Mouse (Mus musculus): Measurements from ENCODE around the gene Cdkal1.

Cdkal1 gene

DNA sequence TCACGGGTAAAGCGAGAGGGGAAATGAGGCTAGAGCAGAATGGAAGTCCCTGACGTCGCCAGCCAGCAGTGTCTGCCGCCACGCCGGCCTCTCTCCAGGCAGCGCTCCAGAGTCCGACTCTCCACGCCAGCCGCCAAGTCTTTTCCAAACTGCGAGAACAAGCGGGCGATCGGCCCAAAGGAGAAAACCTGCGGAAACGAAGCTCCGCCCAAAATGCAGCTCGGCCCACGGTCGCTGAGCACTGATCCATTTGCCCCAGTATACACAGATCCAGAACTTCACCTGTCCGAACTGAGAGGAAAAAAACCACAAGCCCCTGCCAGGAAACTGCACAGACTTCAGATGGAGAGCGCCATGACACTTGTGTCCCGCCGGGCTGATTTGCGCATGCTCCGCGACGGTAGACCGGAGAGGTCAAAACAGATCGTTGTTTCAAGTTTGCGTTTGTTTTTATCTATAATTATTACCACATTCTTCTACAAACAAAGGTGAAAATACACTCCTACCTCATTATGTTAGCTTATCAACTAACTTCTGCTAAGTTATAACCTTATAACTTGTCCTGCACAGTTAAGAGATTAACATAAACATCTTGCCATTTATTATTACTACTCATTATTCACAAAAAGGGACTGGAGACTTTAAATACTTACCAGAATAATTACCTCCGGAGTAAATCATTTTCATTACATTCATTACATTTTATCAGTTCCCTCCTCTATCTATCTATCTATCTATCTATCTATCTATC lies at the start of gene Cdkal1:
Cdkal1 (minus strand) TSS at position 394 of the 751 bp plus-strand sequence.
- DNase-seq (ENCODE audit: low spot score) = peak; percentile 81

DNA sequence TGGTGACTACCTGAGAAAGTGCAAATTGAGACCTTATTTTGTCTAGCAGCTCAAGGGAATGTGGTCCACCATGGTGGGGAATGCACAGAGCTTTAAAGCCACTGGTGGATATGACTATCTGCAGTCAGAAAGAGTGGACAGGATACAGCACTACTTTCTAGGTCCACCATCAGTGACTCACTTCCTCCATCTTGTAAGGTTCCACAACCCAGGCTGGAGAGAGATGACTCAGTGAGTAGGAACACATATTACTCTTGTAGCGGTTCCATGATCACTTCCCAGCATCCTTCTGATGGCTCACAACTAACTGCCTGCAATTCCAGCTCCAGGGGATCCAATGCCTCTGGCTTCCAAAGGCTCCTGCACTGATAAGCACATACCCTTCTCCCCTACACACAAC lies 47.9 kb upstream of the Cdkal1 start:
- DNase-seq (ENCODE audit: low spot score) = no peak

DNA sequence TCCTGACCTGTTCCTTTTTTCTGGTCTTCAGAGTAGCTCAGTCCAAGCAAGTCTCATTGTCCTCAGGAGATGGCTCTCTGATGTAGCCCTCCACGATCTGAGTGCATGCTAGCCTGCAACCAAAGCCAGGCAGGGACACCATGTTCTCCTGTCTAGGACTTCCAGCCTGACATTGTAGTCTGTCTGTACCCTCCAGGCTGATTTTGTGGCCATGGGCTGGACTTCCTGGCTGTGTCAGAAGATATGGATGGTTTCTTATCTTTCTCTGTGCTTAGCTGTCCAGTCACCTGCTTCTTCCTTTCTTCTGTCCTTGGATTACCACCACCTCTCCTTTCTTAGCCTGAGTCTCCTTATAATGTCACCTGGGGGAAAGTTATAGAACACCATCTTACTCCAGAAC lies 47.2 kb upstream of the Cdkal1 start:
- no peak for DNase-seq (ENCODE audit: low spot score)

DNA sequence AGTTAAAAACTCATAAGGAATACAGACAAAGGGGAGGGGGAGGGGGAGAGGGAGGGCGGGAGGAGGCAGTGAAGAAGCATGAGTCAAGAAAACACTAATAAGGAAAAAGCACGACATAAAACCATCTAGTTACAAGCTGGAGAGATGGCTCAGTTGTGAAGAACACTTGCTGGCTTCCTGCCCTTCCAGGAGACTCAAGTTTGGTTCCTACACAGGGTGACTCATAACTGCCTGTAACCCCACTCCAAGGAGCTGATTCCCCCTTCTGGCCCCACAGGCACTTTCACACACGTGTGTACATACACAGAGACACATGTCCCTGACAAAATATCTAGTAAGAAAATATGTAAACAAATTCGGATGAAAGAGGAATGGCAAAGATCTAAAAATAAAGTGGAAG lies 46.2 kb upstream of the Cdkal1 start:
- no peak for DNase-seq (ENCODE audit: low spot score)

DNA sequence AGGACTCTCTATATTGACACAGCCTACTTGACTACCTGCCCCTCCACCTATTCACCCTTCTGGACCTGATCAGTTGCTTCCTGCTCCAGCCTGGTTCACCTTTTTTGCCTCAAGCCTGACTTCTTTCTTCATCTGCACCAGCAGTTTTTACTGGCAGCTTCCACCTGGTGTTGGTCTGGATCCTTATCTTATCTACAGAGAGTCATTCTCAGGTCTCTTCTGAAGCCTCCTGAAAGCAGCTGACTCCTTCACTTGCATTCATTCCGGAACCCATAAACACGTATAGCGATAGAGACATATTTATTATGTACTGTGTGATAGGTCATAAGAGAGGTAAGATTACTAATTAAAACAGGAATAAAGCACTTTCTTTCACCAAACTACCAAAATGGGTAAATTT lies 11.3 kb upstream of the Cdkal1 start:
- no peak for DNase-seq (ENCODE audit: low spot score)

DNA sequence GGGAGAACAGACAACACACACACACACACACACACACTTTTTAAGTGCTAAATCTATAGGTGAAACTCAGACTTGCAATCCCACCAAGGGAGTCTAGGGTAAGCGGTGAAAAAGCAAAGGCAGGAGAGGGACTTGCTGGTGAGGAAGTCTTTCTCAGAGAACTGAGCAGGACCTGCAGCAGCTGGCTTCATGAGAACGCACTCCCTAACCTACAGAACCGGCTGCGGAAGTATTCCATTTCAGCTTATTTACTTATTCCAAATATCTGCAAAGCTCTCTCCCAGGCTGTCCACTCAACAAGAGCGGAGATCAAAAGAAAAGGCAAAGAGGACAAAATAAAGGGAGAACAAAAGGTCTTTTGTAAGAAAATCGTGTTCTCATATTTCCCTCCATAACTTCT lies 8.9 kb upstream of the Cdkal1 start:
- no peak for DNase-seq (ENCODE audit: low spot score)

DNA sequence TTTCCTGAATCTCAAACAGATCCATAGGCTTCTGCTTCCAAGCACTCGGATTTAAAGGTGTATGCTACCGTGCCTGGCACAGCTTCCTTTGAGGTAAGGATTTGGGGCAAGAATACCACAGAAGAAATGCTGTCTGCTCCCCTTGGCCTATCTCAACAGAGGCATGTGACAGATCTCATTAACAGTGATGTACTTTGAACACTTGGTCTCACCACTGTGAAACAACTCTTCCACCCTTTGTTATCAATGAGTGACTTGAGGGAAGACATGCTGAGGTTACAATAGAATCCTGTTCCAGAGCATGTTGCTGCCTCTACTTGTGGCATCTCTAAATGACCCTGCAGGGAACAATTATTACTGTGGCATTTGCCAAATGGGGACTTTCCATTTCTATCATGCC lies 4.6 kb upstream of the Cdkal1 start:
- DNase-seq (ENCODE audit: low spot score) = no peak

DNA sequence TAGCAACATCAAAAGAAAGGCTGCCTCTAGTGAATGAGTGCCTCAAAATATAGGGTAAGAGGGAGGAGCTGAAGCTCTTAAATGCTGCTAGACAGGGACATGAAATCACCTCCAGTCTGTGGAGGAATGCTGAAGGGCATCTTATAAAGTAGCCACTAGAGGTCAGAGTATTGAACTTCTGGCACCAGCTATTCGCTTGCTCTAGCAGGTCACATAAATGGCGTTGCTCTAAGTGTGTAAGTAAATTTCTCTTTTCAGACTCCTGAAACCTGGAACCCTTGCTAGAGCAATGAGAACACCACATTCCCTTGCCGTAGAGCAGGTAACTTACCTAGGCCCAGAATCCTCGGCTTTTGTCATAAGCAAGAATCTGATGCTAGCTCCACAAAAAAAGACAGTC lies 2.0 kb upstream of the Cdkal1 start:
- DNase-seq (ENCODE audit: low spot score) = peak; percentile 49

DNA sequence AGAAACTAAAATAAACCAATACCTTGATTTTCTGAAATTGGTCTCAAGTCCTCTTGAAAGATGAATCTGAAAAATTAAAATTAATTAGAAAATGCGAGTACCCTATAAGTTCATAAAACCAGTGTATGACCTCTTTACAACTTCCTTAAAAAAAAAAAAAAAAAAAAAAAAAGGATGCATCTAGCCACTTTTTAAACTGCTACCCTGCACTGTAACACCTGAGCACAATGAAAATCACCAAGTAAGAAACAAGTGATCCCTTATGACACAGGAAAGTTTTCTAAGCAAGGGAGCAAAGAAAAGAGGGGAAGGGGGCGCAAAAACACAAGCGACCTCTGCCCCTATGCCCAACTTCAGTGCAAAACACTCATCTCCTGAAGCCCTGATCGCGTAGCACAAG lies 598 bp downstream of the Cdkal1 start:
- DNase-seq (ENCODE audit: low spot score) = no peak

DNA sequence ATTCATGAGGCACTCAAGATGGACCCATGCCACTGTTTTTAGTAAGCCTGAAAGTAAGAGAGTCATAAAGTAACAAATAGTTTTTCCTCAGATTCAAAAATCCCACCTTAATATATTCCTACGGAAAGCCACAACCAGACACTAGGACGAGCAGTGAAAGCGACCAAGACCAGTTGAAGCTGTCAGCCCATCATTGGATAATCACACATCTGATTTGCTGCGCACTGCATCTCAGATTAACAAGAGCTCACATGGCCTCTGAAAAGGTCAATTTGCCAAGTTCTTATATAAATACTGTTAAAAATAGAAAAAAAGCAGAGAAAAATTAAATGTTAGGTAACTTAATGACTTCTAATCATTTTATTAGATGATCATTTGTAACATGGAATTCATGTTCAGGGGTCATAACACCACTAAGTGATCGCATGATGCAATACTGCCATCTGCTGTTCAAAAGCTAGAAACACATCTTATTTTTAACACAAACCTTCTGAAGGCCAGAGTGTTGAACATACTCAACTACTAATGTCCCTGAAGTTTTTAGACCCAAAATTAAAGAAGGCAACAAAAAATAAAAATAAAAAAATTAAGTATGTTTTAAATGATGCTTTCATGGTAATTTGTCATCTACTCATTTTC lies 16.9 kb downstream of the Cdkal1 start:
- peak; percentile 56 for DNase-seq (ENCODE audit: low spot score)

DNA sequence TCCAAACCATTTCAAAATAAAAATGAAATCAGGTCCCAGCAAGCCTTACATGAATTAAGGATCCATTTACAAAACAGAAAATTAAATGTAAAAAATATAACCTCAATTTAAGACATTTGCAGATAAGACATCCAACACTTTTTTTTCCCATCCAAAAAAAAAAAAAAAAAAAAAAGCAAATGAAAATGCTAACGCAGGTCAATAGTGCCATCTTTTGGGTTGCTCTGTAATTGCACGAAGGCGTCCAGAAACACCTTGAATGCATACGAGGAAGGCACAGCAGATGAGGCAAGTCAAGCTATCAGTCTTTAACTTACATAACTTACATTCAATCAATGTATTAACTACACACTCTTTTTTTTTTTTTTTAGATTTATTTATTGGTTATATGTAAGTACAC lies 20.3 kb downstream of the Cdkal1 start:
- DNase-seq (ENCODE audit: low spot score) = peak; percentile 37

DNA sequence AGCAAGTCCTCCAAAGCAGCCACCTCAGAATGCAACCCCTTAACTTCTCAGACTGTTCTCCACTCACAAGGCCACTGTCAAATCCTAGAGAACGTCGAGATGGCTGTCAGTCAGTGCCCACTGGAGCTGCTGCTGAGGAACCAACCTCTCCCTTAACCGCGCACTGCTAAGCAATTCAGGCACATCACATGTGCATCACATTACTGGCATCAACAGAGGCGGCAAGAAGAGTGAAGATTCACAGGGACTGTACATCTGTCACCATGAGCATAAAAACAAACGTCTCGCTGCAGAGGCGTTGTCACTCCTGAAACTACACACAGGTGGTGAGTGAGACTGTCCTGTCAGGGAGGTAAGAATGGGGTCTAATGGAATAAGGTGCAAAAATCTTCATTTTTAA lies 21.7 kb downstream of the Cdkal1 start:
- no peak for DNase-seq (ENCODE audit: low spot score)

DNA sequence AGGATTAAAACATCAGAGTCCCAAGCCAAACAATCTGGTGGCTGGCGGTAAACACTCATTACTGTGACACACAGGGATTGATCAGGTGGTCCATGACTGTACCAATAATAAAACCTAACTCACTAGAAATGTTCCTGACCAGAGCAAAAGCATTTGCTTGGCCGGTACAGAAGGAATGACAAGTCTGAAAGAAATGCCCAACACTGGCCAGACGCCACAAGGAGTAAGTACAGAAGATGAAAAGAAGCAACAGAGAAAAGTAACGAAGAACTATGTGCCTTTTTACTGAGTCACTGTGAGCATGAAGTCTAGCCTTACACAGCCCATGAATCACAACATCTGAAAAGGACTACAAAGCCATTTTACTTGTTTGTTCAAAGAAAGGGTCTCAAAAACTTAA lies 24.3 kb downstream of the Cdkal1 start:
- no peak for DNase-seq (ENCODE audit: low spot score)

DNA sequence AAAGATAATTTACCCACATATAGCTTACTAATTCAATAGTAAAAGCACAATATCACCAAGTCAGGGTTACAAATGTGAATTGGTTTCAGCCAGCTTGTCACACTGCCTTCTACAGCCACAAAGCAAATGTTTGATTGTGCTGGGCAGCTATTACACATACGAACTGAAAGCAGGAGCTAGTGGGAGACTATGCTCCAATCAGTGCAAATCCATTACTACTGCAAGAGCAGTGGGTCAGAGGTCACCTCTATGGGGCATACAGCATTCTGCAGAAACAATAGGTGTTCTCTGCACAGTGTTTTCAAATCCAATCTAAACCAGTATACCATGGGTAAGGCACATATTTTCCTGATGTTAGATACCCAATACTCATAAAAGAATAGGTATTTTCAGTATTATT lies 27.4 kb downstream of the Cdkal1 start:
- DNase-seq (ENCODE audit: low spot score) = no peak

DNA sequence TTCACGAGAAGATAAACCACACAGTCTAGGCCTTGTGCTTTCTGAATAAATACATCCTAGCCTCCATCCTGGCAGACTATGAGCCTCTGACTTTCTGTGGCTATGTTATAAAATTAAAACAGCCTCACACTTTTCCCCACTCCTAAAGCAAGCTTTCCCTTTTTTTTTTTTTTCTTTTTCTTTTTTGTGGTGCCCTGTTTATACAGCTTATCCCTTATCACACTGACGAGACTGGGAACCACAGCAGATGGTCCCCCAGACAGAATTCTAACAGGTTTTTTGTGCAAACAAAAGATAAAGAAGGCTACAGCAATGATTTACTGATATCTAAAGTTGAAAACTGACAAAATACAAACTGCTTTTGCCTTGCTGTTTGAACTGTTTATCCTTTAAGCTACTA lies 29.0 kb downstream of the Cdkal1 start:
- no peak for DNase-seq (ENCODE audit: low spot score)

DNA sequence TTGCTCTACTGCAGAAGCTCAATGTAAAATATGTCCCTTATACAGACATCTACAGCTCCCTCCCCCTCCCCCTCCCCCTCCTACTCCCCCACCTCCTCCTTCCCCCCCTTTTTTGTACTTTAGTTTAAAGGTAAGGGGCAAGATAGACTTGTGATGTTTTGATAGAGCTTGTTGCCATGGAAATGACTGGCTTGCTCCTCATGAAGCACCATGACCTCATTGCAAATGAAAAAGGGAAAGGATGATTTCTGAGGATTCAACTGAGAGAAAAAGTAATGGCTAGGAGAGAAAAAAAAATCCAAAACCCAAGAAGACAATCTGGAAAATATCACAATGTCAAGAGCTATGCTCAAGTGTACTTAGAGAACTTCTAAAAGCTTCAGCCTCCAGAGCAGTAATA lies 29.4 kb downstream of the Cdkal1 start:
- DNase-seq (ENCODE audit: low spot score) = no peak

DNA sequence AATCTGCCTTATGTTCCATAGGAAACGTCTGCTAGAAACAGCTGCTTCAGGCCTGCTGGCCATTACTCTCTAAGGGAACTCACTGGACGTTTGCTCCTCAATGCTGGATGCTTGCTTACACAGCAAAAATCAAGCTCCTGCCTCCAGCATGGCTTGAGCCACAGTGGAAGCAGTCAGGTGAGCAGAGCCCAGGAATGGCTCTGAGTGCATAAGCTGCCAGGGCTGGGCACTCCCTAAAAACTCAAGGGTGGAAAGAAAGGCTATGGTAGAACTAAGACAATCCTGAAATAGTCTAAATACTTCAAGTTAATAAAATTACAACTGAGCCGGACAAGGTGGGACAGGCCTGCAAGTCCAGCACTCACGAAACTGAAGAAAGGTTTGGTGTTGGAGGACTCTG lies 30.7 kb downstream of the Cdkal1 start:
- no peak for DNase-seq (ENCODE audit: low spot score)

DNA sequence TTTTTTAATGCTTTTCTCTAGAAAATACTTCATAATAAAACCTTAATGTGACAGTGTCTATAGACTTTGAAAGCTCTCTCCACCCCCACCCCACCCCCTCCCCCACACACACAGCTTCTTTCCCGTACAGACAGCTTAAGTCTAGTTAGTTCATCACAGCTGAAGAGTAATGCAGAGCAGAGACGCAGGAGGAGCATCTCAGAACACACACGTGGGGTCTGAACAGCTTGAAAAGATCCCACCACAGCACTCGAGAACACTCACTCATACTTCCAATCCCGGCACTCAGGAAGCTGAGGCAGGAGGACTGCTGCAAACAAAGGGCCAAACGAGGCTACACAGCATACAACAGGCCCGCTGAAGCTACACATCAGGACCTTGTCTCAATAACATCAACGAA lies 31.1 kb downstream of the Cdkal1 start:
- DNase-seq (ENCODE audit: low spot score) = no peak

DNA sequence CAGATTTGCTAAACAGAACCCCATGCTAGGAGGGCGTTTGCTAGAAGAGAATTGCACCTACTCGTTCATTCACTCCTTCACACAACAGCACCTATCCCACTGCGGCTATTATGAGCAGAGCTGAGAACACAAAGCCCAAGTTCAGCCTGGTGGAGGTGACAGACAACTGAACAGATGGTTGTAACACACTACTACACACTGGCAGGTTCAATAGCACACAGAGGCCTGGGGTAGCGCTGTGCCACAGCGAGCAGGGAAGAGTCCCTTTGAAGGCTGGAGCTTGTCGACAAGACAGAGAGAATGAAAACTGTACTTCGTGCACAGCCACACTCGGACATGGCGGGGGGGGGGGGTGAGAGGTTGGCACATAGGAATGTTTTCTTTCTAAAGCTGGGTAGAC lies 31.6 kb downstream of the Cdkal1 start:
- no peak for DNase-seq (ENCODE audit: low spot score)

DNA sequence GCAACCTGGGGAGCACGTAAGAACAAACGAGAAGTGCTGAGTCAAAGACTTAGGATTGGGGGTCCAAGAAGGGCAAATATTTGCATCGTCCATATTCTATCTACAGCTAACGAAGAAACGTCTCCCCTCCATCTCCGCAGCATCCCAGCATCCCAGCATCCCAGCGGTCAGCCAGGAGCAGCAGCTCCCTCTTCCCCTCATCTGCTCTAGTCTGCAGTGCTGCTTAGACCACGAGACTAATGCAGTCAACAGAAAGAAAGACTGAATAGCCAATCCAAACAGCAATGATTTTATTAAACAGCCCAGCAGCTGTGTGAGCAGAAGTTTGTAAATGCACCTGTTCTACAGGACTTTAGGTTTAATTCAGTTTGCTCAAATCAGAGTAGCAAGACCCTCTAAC lies 32.0 kb downstream of the Cdkal1 start:
- DNase-seq (ENCODE audit: low spot score) = no peak

DNA sequence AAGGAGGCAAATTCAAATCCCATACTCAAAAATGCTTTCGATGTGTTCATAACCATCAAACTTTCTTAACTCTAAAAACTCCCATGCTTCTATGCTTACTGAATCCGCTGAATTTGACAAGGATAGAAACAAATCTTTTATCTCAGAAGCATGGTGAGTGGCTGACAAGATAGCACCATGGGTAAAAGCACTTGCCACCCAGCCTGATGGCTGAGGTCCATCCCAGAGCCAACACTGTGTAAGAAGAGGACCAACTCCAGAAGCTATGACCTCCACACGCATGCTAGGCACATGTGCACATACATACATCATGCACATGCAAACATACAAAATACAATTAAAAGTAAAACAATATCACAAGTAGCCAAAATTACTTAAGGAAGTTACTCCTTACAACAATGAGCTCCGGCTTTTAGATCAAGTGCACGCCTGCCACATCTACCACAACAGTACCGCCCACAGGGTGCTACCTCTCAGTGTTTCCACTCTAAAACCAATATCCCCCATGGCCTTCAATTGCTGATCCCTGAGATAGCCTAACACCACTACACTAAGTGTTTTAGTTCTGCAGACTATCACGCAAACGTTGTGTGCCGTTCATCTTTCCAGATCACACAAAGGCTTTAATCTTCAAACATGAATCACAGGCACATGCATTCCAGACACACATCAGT lies 35.4 kb downstream of the Cdkal1 start:
- no peak for DNase-seq (ENCODE audit: low spot score)

DNA sequence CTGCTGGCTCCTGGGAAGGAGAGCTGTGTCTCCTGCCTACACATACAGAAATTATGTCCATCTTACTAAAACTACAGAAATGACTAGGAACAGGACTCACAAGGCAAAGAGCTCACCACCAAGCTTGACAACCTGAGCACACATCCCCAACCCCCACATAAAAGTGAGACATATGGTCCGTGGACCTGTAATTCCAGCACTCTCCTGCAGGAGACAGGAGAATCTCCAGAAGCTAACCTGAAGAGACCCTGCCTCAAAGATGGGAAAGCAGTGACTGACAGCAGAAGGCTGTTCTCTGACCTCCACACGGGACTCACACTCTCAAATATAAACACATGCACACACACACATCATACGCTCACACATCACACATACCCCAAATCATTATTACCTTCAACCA lies 36.3 kb downstream of the Cdkal1 start:
- no peak for DNase-seq (ENCODE audit: low spot score)

DNA sequence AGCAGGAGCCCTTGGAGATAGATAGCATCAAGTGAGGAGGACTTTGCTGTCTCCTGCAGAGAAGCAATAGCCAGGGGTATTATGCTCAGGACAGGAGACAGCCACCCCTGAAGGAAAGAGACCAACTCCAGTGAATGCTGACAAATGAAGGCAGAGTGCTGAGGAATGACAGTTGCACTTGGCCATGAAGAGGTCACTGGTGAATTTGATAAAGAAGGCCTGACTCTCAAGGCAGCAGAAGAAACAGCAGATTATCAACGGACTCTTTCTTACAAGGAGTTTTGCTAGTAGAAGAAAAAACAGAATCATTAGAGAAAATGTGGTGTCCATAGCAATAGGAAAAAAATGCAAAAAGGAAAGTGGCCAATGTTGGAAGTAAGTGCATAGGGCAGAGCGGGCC lies 37.2 kb downstream of the Cdkal1 start:
- no peak for DNase-seq (ENCODE audit: low spot score)

DNA sequence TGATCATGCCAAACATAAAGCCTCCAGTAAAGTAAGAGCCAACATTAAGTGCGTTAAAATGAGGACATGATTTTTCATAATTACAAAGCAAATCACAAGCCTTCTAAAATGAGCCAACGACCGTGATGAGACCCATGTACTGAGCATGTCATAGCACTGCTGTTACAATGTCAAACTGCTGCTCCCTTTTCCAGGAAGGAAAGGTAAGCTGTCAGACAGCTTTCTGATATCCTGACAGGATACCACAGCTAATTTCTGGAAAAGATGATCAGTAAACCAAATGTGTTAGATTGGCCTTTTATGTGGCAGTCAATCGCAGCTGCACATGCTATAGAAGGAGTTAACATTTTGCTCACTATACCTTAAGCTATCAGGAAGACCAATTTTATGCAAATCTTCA lies 44.7 kb downstream of the Cdkal1 start:
- DNase-seq (ENCODE audit: low spot score) = no peak
